Comparison of ENCODE assay signal across 8 mouse cellular contexts in genomic region chr6:31317741-31318225, GRCm38 (mm10).
DNase-seq lines count a peak whose midpoint lies in the region; ATAC-seq and TF ChIP-seq lines count a peak whose summit lies in the region.

No protein-coding gene starts in this region.

- peak overlapping the region; percentile 82 for H3K27ac ChIP-seq in gastrocnemius, adult 2 months
- H3K27ac ChIP-seq in forebrain, embryonic 13.5 days, result no peak overlapping the region
- H3K27ac ChIP-seq in intestine, embryonic 16.5 days (ENCODE audit: low read length), result peak overlapping the region; percentile 8; the same call in 1 of the 2 replicates
- peak overlapping the region; percentile 75 for H3K27ac ChIP-seq in liver, embryonic 15.5 days (replicated peaks)
- peak overlapping the region; percentile 38; the same call in 1 of the 2 replicates for H3K27ac ChIP-seq in stomach, embryonic 16.5 days (ENCODE audit: low read length)

- H3K36me3 ChIP-seq in forebrain, embryonic 13.5 days (ENCODE audit: poor library complexity, severe bottlenecking), result no peaks in the 10 kb centered on the region
- H3K36me3 ChIP-seq in intestine, embryonic 16.5 days (ENCODE audit: control insufficient read depth, insufficient read depth, low read length), result no peaks in the 10 kb centered on the region
- H3K36me3 ChIP-seq in liver, embryonic 15.5 days (replicated peaks), result no peaks in the 10 kb centered on the region
- H3K36me3 ChIP-seq in stomach, embryonic 16.5 days (ENCODE audit: control insufficient read depth, insufficient read depth, low read length), result no peaks in the 10 kb centered on the region

- H3K27me3 ChIP-seq in forebrain, embryonic 13.5 days, result peaks cover 9% of the 10 kb centered on the region; the same call in 1 of the 2 replicates
- H3K27me3 ChIP-seq in intestine, embryonic 16.5 days (replicated peaks; ENCODE audit: control insufficient read depth, insufficient read depth, low read length), result no peaks in the 10 kb centered on the region
- peaks cover 11% of the 10 kb centered on the region for H3K27me3 ChIP-seq in liver, embryonic 15.5 days
- H3K27me3 ChIP-seq in stomach, embryonic 16.5 days (ENCODE audit: control insufficient read depth, insufficient read depth, low read length), result no peaks in the 10 kb centered on the region

- no peaks in the 10 kb centered on the region for H3K9me3 ChIP-seq in forebrain, embryonic 13.5 days (replicated peaks)
- no peaks in the 10 kb centered on the region for H3K9me3 ChIP-seq in intestine, embryonic 16.5 days (ENCODE audit: control insufficient read depth, low read length)
- no peaks in the 10 kb centered on the region for H3K9me3 ChIP-seq in liver, embryonic 15.5 days (replicated peaks)
- no peaks in the 10 kb centered on the region for H3K9me3 ChIP-seq in stomach, embryonic 16.5 days (replicated peaks; ENCODE audit: control insufficient read depth, low read length)

- peak overlapping the region; percentile 23; the same call in 1 of the 2 replicates for H3K4me2 ChIP-seq in forebrain, embryonic 13.5 days
- peak overlapping the region; percentile 52 for H3K4me2 ChIP-seq in intestine, embryonic 16.5 days (ENCODE audit: low read depth, low read length)
- H3K4me2 ChIP-seq in liver, embryonic 15.5 days, result peak overlapping the region; percentile 60
- peak overlapping the region; percentile 56 for H3K4me2 ChIP-seq in stomach, embryonic 16.5 days (ENCODE audit: low read depth, low read length)

- ATAC-seq in forebrain, embryonic 13.5 days, result no peak
- ATAC-seq in intestine, embryonic 16.5 days, result peak; percentile 73
- ATAC-seq in liver, embryonic 15.5 days (ENCODE audit: insufficient read depth), result no peak
- ATAC-seq in stomach, embryonic 16.5 days (ENCODE audit: insufficient read depth, low FRiP score), result peak; percentile 50; the same call in 1 of the 2 replicates
- no peak for ATAC-seq in CD4-positive, CD25-positive, alpha-beta regulatory T cell, adult 4 months

- intact Hi-C loops in gastrocnemius, adult 2 months (cut with DNase I), result no loop called here

- 16% methylated on average over 12 of the region's 12 CpGs for WGBS in forebrain, embryonic 13.5 days
- WGBS in intestine, embryonic 16.5 days, result 3% methylated on average over 12 of the region's 12 CpGs
- WGBS in liver, embryonic 15.5 days (ENCODE audit: insufficient replicate concordance), result 9% methylated on average over 12 of the region's 12 CpGs
- 2% methylated on average over 12 of the region's 12 CpGs for WGBS in stomach, embryonic 16.5 days

- peaks cover 5% of the 10 kb centered on the region; the same call in 1 of the 2 replicates for H3K4me1 ChIP-seq in forebrain, embryonic 13.5 days
- peaks cover 13% of the 10 kb centered on the region; the same call in 1 of the 2 replicates for H3K4me1 ChIP-seq in intestine, embryonic 16.5 days (ENCODE audit: control insufficient read depth, insufficient read depth, low read length)
- H3K4me1 ChIP-seq in liver, embryonic 15.5 days (replicated peaks), result no peaks in the 10 kb centered on the region
- peaks cover 10% of the 10 kb centered on the region; the same call in 1 of the 2 replicates for H3K4me1 ChIP-seq in stomach, embryonic 16.5 days (ENCODE audit: control insufficient read depth, insufficient read depth, low read length)

- H3K9ac ChIP-seq in forebrain, embryonic 13.5 days, result no peak overlapping the region
- peak overlapping the region; percentile 5 for H3K9ac ChIP-seq in intestine, embryonic 16.5 days (ENCODE audit: low read depth, low read length)
- H3K9ac ChIP-seq in liver, embryonic 15.5 days, result no peak overlapping the region
- H3K9ac ChIP-seq in stomach, embryonic 16.5 days (ENCODE audit: low read length), result peak overlapping the region; percentile 25; the same call in 1 of the 2 replicates

- DNase-seq in gastrocnemius, adult 2 months, result peak; percentile 48
- DNase-seq in gastrocnemius, postnatal 4 days (ENCODE audit: low spot score in 2 of 2), result no peak
- DNase-seq in cerebellum, adult 8-10 months, result no peak

- TF ChIP-seq CTCF in gastrocnemius, adult 2 months (IDR thresholded peaks at IDR 0.05), result no peak

- H3K4me3 ChIP-seq in gastrocnemius, adult 2 months, result peak overlapping the region; percentile 59
- no peak overlapping the region for H3K4me3 ChIP-seq in forebrain, embryonic 13.5 days
- peak overlapping the region; percentile 42 for H3K4me3 ChIP-seq in intestine, embryonic 16.5 days (ENCODE audit: low read length)
- peak overlapping the region; percentile 41 for H3K4me3 ChIP-seq in liver, embryonic 15.5 days (replicated peaks)
- H3K4me3 ChIP-seq in stomach, embryonic 16.5 days (replicated peaks; ENCODE audit: low read length), result peak overlapping the region; percentile 32

Comparison
In these comparisons a context has a peak if more than half of its experiments do, and no peak if none do; other contexts are left out.
1. ATAC-seq: peak in intestine, embryonic 16.5 days (single experiment) and stomach, embryonic 16.5 days (single experiment); none in forebrain, embryonic 13.5 days (single experiment), liver, embryonic 15.5 days (single experiment) and CD4-positive, CD25-positive, alpha-beta regulatory T cell, adult 4 months (single experiment).
2. H3K9ac ChIP-seq: peak in intestine, embryonic 16.5 days (single experiment) and stomach, embryonic 16.5 days (single experiment); none in forebrain, embryonic 13.5 days (single experiment) and liver, embryonic 15.5 days (single experiment).
3. Peak in every context shown above with its lines, with median percentiles within 50 percentile points of each other: H3K4me2 ChIP-seq.